In the genomic region with DNA sequence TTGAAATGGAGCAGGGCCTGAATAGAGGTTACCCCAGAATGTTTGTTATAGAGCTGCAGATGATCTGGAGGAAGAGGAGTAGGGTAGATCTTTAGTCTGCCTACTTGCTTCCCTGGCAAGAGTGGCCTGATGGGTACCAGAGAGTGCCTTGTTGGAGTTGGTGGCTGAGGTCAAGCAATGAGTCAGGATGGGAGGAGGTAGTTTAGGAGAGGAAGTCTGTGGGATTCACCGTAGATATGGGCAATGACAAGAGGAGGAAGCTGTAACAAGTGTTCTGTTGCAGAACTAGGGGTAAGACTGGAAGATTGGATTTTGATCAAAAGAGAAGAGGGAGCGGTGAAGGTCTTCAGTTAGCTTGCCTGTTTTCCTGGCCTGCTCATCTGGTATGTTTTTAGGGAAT, we compare ENCODE assay signal across 23 mouse cellular contexts.
"Had no signal": no experiment of that assay in that cellular context is flagged by ENCODE, and none has a peak within 500 bp of the region (broad histone marks: within the 10 kb centered on the region; RNA-seq: fewer than 3 reads in every experiment).

No protein-coding gene starts in this region.

- H3K9ac ChIP-seq: heart, embryonic 12.5 days; hindbrain, embryonic 13.5 days; hindbrain, embryonic 15.5 days; kidney, embryonic 15.5 days; limb, embryonic 13.5 days; limb, embryonic 15.5 days; liver, embryonic 12.5 days had no signal

- H3K4me3 ChIP-seq: heart, embryonic 10.5 days; heart, embryonic 12.5 days; hindbrain, embryonic 13.5 days; hindbrain, embryonic 15.5 days; kidney, embryonic 15.5 days; left cerebral cortex, adult 2 months; limb, embryonic 13.5 days; limb, embryonic 15.5 days; liver, embryonic 12.5 days had no signal

- H3K9me3 ChIP-seq: heart, embryonic 10.5 days; heart, embryonic 12.5 days; hindbrain, embryonic 13.5 days; hindbrain, embryonic 15.5 days; kidney, embryonic 15.5 days; limb, embryonic 13.5 days; limb, embryonic 15.5 days; liver, embryonic 12.5 days had no signal

- H3K36me3 ChIP-seq: heart, embryonic 10.5 days; heart, embryonic 12.5 days; hindbrain, embryonic 13.5 days; hindbrain, embryonic 15.5 days; kidney, embryonic 15.5 days; limb, embryonic 13.5 days; limb, embryonic 15.5 days; liver, embryonic 12.5 days had no signal

- H3K4me1 ChIP-seq: heart, embryonic 10.5 days; heart, embryonic 12.5 days; hindbrain, embryonic 13.5 days; hindbrain, embryonic 15.5 days; kidney, embryonic 15.5 days; limb, embryonic 13.5 days; limb, embryonic 15.5 days; liver, embryonic 12.5 days had no signal

- H3K27me3 ChIP-seq: heart, embryonic 12.5 days; hindbrain, embryonic 13.5 days; hindbrain, embryonic 15.5 days; kidney, embryonic 15.5 days; limb, embryonic 13.5 days; limb, embryonic 15.5 days; liver, embryonic 12.5 days had no signal

- DNase-seq: gastrocnemius, postnatal 14 days; gastrocnemius, postnatal 36 days; heart, adult 18-20 months; heart, postnatal 10 days; heart, postnatal 4 days; kidney, adult 11 months; kidney, adult 2 months; kidney, adult 9 months; kidney, postnatal 14 days; kidney, postnatal 36 days; left cerebral cortex, postnatal 4 days had no signal

- ATAC-seq: hindbrain, postnatal 0 days; intestine, embryonic 16.5 days; liver, embryonic 12.5 days had no signal

- H3K27ac ChIP-seq: heart, embryonic 10.5 days; hindbrain, embryonic 13.5 days; hindbrain, embryonic 15.5 days; hindbrain, postnatal 0 days; kidney, embryonic 15.5 days; kidney, postnatal 0 days; left cerebral cortex, adult 2 months; limb, embryonic 13.5 days; limb, embryonic 15.5 days; liver, embryonic 12.5 days had no signal
